Mouse (Mus musculus): ENCODE results near the gene Abca4.

The Abca4 gene

GRCm38 (mm10) chr3:122043799-122044547, at the start of gene Abca4:
Gene Abca4, plus strand, starts transcription at chr3:122044443.
- no peak for DNase-seq

- no peak for DNase-seq
These were observed 49.1 kb upstream of the Abca4 start for GRCm38 (mm10) chr3:121995125-121995524.

- DNase-seq: no peak
These were observed 44.3 kb upstream of the Abca4 start for GRCm38 (mm10) chr3:121999934-122000333.

GRCm38 (mm10) chr3:122001568-122001967, 42.7 kb upstream of the Abca4 start:
- no peak for DNase-seq

GRCm38 (mm10) chr3:122009818-122010217, 34.4 kb upstream of the Abca4 start:
- DNase-seq: no peak

GRCm38 (mm10) chr3:122010292-122010691, 34.0 kb upstream of the Abca4 start:
- DNase-seq: no peak

- no peak for DNase-seq
These were observed 31.8 kb upstream of the Abca4 start for GRCm38 (mm10) chr3:122012464-122012863.

- no peak for DNase-seq
These were observed 25.8 kb upstream of the Abca4 start for GRCm38 (mm10) chr3:122018421-122018820.

GRCm38 (mm10) chr3:122019159-122019558, 25.1 kb upstream of the Abca4 start:
- no peak for DNase-seq

GRCm38 (mm10) chr3:122021029-122021652, 23.1 kb upstream of the Abca4 start:
- no peak for DNase-seq

GRCm38 (mm10) chr3:122022355-122022754, 21.9 kb upstream of the Abca4 start:
- DNase-seq: no peak

GRCm38 (mm10) chr3:122026676-122027075, 17.6 kb upstream of the Abca4 start:
- no peak for DNase-seq

- no peak for DNase-seq
These were observed 16.5 kb upstream of the Abca4 start for GRCm38 (mm10) chr3:122027776-122028175.

- no peak for DNase-seq
These were observed 10.9 kb upstream of the Abca4 start for GRCm38 (mm10) chr3:122033248-122033837.

- DNase-seq: no peak
These were observed 10.0 kb upstream of the Abca4 start for GRCm38 (mm10) chr3:122034240-122034639.

- no peak for DNase-seq
These were observed 9.2 kb upstream of the Abca4 start for GRCm38 (mm10) chr3:122035092-122035491.

GRCm38 (mm10) chr3:122040522-122040921, 3.7 kb upstream of the Abca4 start:
- no peak for DNase-seq

GRCm38 (mm10) chr3:122043102-122043501, 1.1 kb upstream of the Abca4 start:
- DNase-seq: no peak

GRCm38 (mm10) chr3:122046187-122046620, 2.0 kb downstream of the Abca4 start:
- DNase-seq: no peak

GRCm38 (mm10) chr3:122047402-122047801, 3.2 kb downstream of the Abca4 start:
- DNase-seq: no peak

- DNase-seq: no peak
These were observed 3.9 kb downstream of the Abca4 start for GRCm38 (mm10) chr3:122047921-122048861.

GRCm38 (mm10) chr3:122049158-122049557, 4.9 kb downstream of the Abca4 start:
- DNase-seq: no peak
